Mouse (Mus musculus): ENCODE results near the gene Tbc1d8. TPM values are rescaled to one million over a fixed set of nuclear protein-coding genes. Genes with fewer than 3 reads are reported as not detected.

Tbc1d8 gene
- total RNA-seq, 4 experiments from 2014 or later: 7.6 to 11.6 (median 9.3) TPM

Other genes starting within 250 kb of the Tbc1d8 start
- 100 to 1,000 TPM; 426 to 535 (median 481) TPM for gene Rpl31, start 110.9 kb downstream of the Tbc1d8 start, total RNA-seq (2022)
- 10 to 100 TPM; 17.8 to 19.7 (median 18.9) TPM for gene Cnot11, start 56.2 kb upstream of the Tbc1d8 start, total RNA-seq (2022)
- gene Rnf149, start 98.7 kb upstream of the Tbc1d8 start, total RNA-seq (2022): 1 to 10 TPM; 6.6 to 9.6 (median 8.3) TPM
- under 1 TPM; 0.05 to 0.09 (median 0.05) TPM for gene Creg2, start 172.7 kb upstream of the Tbc1d8 start, total RNA-seq (2022)
- not detected for gene Rfx8, start 242.2 kb upstream of the Tbc1d8 start, total RNA-seq (2022)